Mouse (Mus musculus) embryo, embryonic 11 days (tissue): ENCODE measurements at regions not wholly inside any gene's neighbourhood (a gene's known extent, or its start where the extent isn't known, plus 50 kb on each side); places are given as distances from the start of the nearest gene placed in this dataset.

Experiments
- DNase-seq: peaks from one replicate; pipeline ENCODE4 v3.0.0-alpha.2; 2015

DNA sequence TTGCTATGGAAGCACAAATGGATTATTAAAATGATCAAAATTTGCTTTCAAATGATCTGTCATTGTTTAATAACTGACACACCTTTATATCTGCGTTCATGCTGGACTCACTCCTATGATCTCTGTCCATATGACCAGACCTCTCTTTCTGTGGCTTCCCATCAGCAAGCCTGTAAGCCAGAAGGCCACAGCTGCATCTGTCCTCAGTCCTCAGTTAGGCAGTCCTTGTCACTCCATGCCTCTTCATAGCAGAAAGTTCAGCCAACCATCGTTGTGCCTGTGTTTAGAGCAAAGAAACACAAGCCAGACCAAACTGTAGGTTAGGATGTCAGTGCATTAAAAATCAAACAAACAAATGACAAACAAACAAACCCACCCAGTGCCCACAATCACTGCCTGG is 107.2 kb upstream of the Tsc22d1 start:
- no peak for DNase-seq

DNA sequence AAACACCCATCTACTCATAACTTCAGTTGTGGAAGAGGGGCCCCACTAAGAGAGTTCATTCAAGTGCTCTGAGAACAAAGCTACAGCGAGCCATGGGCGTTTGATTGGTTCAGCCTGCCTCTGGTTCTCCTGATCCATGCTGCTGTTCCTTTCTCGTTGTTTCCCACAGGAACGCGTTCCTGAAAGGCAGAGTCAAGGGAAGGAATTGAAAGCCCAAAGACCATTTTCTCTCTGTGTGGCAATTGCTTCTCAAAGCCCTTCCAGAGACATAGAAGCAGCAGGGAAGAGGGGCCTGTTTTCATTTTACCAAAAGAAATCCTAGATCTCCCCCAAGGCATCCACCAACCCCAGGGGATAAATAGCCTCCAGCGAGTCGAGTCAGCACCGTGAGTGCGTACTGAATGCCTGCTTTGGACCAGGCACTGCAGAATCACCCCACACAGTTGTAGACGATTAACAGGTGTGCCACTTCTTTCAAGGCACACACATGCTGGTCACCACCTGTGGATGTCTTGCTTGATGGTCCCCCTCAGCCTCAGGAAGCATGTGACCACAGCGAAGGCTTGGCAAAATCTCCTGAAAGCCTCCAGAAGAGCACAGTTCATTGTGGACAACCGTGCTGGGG is 106.5 kb upstream of the Tsc22d1 start:
- peak; percentile 62 for DNase-seq

GRCm38 (mm10) chr14:76309606-76310005 is 105.2 kb upstream of the Tsc22d1 start:
- no peak for DNase-seq

GRCm38 (mm10) chr14:76310278-76310677 is 104.5 kb upstream of the Tsc22d1 start:
- no peak for DNase-seq

GRCm38 (mm10) chr14:76313424-76314190 is 101.2 kb upstream of the Tsc22d1 start:
- no peak for DNase-seq

DNA sequence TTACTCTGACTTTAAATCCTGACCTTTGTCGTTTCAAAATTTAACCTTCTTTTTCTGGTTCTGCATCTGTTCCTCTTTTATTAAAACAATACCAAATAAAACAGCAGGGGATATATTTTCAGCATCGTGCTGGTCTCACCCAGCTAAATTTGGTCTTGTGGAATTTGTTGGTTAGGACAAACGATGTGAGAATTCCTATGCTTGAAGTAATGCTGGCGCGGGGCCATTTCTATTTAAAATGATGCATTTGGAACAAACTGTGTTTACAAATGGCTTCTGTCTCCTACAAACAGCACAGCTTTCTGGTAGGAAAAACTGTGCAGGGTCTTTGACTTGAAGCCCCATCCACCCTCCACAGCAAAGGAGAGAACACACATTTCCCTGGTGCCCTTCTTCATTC is 96.3 kb upstream of the Tsc22d1 start:
- no peak for DNase-seq

DNA sequence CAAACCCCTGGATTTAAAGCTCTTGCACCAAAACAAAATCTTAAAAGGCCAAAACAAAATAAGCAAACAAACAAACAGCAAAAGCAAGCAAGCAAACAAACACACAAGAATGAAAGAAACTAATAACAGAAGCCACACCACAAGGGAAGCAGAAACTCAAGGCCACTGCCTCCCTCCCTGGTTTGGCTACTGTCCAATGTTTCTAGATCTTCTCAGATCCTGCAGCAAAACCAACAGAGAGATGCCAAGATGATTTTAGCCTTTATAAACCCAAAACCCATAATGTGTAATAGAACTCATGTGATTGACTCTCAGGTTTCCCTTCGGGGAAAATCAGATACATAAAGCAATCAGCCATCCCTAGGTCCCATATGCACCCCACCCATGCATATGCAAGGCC is 90.5 kb upstream of the Tsc22d1 start:
- no peak for DNase-seq

DNA sequence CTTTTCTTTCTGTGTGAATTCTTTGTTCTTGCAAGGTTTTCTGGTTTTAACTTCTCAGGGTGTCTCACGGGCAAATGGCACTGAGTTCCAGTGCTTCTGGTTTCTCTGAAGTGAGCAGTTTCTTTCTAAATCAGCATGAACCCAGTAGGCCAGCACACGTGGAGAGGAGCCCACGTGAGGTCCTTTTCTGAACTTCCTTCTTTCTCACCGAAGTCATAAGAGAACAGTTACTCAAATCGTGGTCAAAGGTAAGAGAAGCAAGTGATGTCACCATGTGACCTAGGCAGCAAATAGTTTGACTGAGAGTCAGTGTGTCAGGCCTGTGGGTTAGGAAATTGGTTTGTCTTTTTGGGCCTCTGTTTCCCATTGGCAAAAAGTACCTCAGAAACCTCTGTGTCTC is 84.8 kb upstream of the Tsc22d1 start:
- DNase-seq, result no peak

GRCm38 (mm10) chr14:76331497-76332335 is 83.0 kb upstream of the Tsc22d1 start:
- DNase-seq, result peak; percentile 61

DNA sequence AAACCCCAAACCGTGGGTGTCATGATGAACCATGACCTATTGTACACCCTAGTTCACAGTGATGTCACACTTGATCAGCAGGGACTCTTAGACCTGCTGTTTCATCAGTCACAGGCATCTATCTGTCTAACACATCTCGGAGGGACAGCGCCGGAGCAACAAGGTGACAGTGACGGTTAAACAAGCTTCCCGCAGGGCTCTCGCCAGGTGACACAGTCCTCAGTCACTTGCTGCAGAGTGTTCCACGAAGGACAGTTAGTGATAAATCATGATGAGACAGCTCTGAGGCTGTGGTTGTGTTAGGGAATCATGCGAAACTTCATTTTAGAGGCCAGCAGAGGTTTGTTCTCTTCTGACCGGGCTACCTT is 82.4 kb upstream of the Tsc22d1 start:
- DNase-seq, result no peak

DNA sequence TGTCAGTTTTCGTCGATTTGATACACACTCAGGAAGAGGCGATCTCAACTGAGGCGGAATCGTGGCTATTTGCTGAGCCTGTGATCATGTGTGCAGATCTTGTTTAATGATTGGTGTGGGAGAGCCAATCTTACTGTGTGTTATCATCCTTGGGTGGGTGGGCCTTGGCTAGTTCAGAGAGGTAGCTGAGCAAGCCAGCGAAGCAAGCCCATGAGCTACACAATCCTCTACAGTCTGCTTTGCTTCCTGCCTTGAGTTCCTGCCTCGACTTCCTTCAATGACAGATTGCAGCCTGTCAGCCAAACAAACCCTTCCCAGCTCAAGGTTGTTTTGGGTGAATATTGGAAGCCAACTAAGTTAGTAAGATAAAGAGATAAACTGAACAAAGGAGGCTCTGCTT is 74.0 kb upstream of the Tsc22d1 start:
- DNase-seq, result no peak

DNA sequence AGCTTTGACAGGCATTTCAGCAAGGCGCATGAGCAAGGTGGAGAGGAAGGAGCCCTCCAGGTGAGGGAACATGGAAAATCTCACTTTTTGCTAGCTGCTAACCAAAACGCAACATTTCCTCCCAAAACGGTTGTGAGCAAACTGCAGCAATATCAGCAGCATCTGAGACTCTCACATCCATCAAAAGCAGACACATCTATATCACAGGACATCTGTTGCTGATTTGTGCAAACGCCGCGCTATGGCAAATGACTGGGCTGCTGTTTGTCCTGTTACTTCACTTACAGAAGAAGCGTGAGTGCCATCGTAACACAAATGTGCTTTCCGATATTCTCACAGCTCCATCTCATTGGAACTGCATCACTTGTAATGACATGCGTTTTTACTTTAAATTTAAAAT is 73.5 kb upstream of the Tsc22d1 start:
- DNase-seq, result no peak

DNA sequence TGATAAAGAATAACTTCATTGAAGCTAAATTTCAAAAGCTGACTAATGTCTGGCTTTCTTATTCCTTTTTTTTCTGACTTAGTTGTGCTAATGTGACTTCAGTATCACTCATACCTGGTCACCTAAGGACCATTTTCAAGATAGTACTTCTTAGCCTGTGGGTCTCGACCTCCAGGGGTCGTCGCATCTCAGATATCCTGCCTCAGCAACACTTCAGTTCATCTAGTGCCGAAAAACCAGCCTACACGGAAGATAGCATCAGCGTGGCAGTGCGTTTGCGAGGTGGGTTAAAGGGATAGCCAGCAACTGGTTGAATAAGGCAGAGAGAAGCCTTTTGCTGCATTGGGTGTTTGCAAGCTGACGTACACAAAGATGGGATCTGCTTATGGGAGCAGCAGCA is 62.9 kb upstream of the Tsc22d1 start:
- DNase-seq, result no peak

DNA sequence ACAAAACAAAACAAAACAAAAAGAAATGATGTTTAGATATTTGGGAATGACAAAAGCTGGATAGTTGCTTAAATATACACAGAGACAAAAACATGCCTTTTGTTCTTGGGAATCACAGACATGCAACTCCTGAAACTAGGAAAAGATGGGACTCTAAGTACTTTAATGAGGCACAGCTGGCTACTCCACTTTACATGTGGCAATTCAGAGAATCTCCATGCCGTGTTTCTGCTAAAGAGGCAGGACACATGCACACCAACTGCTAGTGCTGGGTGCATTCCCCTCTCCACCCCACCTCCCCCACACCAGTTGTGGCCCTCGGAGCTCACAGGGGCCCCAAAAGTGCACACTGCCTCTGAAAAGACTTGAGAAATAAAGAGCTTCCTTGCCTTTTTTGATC is 58.6 kb upstream of the Tsc22d1 start:
- DNase-seq, result no peak

- no peak for DNase-seq
Measured at GRCm38 (mm10) chr14:76359837-76360410, 54.8 kb upstream of the Tsc22d1 start.

- DNase-seq, result peak; percentile 31
Measured at GRCm38 (mm10) chr14:76364034-76364433, 50.7 kb upstream of the Tsc22d1 start.
